Mouse (Mus musculus): ENCODE results near the gene Pomgnt1.
A peak's percentile ranks its signal among the peaks of the same experiment; 100 is the strongest.

Gene Pomgnt1

DNA sequence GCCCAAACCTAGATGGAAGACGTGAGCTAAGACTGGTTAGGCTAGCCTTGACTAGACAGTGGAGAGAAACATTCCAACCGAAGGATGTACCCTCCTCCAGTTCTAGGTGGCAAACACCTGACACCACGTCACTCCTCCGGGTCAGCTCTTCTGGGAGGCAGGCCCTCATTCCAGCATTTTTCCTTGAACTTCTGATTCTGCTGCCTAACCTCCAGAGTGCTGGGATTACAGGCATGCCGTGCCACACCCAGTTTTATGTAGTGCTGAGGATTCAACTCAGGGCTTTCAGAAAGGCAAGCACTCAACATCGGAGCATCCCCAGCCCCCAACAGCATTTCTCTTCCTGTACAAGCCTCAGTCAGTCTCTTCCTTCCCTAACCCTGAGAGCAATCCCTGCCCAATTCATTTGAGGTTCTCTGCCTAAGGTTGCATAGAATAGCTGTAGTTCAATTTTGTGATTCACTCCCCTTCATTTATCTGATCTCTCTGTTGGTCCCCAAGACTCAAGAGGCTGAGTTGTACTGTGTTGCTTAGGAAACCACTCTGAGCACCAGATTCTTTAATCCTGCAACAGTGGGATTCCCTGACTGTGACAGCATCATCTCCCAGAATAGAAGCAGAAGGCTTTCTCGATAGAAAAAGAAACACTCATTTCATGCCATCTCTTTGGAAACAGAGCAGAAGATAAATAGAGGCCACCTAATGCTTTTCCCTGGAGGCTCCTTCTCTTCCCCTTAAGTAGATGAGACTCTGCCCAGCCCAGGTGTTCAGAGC, 17.3 kb downstream of the Pomgnt1 start:
- DNase-seq (ENCODE audit: low spot score): no peak

GRCm38 (mm10) chr4:116141736-116142135, 18.1 kb downstream of the Pomgnt1 start:
- no peak for DNase-seq (ENCODE audit: low spot score)

DNA sequence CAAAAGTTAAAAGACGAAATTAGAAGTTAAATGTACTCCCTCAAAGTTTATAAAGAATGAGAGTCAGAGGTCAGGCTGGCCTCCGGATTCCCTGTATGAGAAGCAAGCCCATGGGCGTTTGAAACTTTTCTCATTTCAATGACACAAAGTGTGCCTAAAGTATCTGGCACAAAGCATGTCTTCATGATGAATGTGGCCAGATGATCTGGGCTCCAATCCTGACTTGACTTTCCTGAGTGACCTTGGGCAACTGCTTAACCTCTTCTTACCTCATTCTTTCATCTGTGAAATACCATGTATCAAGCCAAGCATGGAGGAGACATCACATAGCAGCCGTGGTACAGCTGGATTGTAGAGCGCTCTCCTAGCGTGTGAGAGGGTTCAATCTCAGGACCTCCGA, 18.6 kb downstream of the Pomgnt1 start:
- no peak for DNase-seq (ENCODE audit: low spot score)

DNA sequence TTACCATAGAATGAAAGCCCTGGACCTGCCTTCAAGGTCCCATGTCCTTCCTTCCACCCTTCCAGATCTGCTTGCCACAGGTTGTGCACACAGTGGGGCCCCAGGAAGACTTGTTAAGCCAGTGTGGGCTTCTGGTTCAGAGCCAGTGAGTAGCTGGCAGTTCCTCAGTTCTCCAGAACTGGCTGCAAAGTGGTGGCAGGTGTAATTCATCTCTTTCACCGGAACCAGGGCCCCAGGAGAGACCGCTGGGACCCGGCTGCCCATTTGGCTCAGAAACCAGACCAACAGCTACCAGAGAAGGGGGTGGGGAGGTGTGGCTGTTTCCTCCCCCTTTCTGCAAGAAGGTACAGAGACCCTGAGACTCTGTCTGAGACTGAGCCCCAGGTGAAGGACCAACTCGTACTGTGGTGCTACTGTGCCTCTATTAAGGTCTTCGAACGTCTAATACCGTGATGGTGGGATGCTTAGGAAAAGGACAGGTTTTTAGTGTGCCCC, 19.7 kb downstream of the Pomgnt1 start:
- no peak for DNase-seq (ENCODE audit: low spot score)

GRCm38 (mm10) chr4:116143891-116144717, 20.5 kb downstream of the Pomgnt1 start:
- DNase-seq (ENCODE audit: low spot score): no peak

- no peak for DNase-seq (ENCODE audit: low spot score)
Observed at GRCm38 (mm10) chr4:116149812-116150155, 26.1 kb downstream of the Pomgnt1 start.

DNA sequence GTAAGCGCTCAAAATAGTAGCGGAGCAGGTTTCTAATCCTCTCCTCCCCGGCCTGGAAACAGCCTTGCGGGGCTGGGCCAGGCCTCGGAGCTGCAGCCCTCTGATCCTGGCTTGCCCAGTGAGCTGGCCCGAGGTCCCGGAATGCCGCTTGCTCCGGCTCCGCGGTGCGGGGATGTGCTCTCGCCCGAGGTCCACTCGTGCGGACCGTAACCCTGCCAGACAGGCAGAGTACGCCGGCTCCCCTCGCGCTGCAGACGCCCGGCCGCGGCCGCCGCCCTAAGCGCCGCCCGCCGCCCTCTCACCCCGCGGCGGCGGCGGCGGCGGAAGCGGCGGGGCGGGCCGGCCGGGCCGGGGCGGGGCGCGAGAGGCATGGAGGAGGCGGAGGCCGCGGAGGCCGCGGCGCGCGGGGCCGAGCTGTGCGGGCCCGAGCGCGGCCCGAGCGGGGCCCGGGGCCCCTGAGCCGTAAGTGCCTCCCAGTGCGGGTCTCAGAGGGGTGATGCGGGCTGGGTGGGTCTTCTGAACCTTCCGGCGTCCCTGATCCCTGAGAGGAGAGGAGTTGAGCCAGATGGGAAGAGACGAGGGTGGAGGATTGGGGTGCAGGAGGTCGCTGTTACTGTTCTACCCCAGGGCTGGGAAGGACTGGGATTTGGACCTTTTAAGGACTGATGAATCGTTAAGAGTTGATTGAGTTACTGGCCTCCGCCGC, 26.7 kb downstream of the Pomgnt1 start:
- peak; percentile 56 for DNase-seq (ENCODE audit: low spot score)

GRCm38 (mm10) chr4:116150862-116151221, 27.2 kb downstream of the Pomgnt1 start:
- no peak for DNase-seq (ENCODE audit: low spot score)

DNA sequence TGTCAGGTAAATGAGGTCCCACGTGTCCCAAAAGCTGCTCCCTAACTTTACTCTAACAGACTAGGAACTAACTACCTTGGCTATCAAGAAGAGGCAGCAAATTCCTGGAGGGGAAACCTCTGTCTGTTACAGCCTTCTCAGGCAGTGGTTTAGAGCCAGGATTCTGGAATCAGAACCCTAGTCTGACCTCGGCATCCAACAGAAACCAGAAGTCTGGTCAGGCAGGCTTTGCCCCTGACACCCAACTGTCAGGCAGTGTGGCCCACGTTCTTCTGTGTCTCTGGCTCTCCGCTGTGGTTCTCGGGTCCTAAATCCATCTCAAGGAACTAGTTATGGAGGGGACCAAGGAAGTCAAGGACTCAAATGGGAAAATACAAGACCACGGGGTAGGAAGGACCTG, 27.6 kb downstream of the Pomgnt1 start, which contains the start of gene Lurap1:
TSS of gene Lurap1 (minus strand) at position 101 of the 400 bp plus-strand sequence.
- DNase-seq (ENCODE audit: low spot score): no peak

- no peak for DNase-seq (ENCODE audit: low spot score)
Observed at GRCm38 (mm10) chr4:116152702-116153101, 29.1 kb downstream of the Pomgnt1 start.

DNA sequence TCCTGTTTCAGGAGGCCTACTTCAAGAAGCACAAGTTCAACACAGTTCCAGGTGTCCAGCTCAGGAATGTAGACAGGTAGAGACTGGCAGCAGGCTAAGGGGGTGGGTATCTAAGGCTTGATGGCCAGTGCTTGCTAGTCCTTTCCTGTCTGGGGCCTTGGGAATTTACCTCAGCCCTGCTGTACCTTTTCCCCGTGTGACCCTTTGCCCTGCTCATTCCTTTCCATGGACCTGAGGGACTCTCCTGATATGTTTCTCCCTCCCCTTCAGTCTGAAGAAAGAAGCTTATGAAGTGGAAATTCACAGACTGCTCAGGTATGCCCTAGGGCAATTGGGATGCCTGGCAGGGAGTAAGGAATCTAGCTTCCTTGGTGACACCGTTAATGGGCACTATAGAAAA, 34.2 kb downstream of the Pomgnt1 start:
- DNase-seq (ENCODE audit: low spot score): no peak

GRCm38 (mm10) chr4:116159912-116160311, 36.3 kb downstream of the Pomgnt1 start:
- DNase-seq (ENCODE audit: low spot score): peak; percentile 35

DNA sequence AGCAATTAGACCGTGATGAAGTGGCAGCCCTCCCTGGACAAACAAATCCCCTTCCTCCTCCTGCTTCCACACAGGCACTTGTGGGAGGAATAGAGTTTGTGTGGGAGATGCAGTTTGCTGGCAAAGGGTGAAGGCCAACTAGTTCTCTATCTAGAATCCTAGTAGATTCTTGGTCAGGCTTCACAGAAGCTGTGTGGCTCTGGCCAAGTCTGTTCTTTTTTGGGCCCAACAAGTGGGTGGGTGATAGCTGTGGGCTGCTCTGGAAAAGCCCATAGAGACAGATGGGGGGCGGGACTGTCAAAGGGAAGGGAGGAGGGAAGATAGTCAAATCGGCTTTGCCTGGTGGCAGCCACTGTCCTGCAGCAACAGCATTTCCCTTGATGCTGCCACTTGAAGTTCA, 37.1 kb downstream of the Pomgnt1 start:
- DNase-seq (ENCODE audit: low spot score): no peak

- DNase-seq (ENCODE audit: low spot score): no peak
Observed at GRCm38 (mm10) chr4:116162142-116162541, 38.5 kb downstream of the Pomgnt1 start.

DNA sequence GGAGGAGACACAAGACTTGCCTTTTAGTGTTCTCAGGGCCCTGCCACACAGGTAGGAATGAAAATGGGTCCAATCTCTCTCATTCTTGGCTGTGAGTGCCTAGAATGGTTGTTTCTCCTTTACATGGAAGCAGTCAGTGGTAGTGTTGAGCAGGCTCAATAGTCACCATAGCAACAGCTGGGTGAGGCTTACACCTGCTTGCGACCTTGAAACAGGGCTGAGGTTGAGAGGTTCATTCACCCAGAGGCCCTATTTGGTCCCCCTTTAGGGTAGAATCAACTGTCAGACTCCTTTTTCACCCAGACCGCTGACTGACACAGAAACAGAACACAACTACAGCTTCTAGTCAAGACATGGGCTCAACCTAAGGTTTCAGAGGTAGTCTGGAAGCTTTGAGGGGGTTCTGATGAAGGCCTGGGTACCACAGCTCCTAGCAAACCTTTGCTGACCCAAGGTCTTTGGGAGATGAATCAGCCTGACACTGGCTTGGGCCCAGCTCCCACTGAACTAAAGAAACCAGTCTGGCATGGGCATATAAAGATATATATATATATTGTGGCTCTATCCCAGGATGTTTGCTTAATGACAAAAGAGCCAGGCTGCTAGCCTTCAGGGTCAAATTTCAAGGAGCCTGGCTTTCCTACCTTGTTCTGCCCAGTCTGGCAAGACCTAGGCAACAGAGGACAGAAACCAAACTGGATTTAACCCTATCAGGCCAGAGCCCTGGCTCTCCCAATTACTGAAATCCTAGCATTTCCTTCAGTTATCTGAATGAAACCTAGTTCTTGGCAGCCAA, 41.3 kb downstream of the Pomgnt1 start:
- DNase-seq (ENCODE audit: low spot score): no peak

DNA sequence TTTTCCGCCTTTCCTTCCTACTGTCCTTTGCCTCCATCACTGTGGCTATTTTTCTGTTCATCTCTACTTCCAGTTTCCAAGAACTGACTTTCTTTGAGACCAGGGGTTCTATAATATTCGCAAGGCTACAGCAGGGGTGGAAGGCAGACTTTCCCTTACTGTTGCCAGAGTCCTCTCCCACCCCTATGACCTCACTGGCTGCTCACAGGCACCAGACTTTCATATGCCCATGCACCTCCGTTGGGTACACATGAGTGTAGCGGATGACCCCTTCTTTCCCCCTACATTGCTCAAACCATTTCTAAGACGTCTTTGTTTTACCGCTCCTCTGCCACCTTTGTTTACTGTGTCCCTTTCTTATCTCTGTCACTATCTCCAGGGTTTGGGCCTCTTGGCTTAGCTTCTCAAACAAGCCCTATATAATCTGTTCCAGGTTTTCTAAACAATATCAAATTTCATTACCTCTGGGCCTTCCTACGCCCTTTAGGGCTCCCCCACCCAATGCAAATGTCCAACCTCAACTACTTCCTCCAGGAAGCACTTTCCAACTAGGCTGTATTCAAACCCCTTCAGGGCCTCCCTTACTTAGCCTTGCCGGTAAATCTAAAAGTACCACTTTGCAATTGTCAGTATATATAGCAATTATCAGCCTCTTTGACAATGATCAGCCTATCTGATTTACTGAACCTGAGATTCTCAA, 42.2 kb downstream of the Pomgnt1 start:
- DNase-seq (ENCODE audit: low spot score): no peak

DNA sequence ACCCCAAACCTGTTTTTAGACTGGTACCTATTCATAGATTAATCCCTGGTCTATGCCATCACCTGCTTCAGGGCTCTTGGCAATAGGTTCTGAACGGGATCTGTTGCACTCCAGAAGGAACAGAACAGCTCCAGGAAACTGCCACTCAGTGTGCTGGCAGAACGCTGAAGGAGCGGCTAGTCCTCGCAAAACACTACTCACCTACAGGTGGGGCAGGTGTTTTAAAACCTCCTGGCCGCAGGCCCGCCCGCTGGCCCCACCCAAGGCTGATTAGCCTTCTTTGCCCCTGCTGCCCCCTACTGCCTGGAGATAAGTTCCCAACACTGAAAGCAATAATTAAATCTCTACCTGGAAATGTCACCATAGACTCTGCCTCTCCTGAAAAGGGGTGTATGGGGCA, 43.8 kb downstream of the Pomgnt1 start, which contains the start of gene Tspan1:
TSS of gene Tspan1 (minus strand) at position 198 of the 400 bp plus-strand sequence.
- DNase-seq (ENCODE audit: low spot score): no peak

DNA sequence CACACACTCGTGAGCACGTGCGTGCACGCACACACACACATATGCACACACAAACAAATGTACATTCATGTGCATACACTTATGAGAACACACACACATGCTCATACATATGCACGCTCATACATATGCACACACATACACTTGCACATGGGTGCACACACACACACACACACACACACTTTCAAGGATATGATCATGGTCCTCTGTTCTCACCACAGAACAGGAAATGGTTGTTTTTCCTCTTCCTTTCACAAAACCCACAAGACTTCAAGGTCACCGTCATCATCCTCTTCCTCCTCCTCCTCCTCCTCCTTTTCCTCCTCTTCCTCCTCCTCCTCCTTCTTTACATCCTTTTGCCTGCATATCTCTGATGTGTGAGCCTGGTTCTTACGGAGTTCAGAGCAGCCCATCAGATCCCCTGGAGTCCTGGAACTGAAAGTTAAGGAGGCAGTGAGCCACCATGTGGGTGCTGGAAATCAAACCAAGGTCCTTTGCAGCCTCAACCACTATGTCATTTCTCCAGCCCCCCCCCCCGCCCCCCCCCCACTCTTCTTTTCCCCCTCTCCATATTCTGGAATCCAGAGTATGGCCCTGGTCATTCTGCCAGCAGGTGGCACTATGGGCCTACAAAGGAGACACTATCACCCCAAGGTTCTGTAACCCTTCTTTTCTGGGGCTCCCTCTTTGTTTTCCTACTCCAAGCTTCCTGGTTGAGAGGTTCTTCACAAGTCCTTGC, 45.1 kb downstream of the Pomgnt1 start:
- DNase-seq (ENCODE audit: low spot score): peak; percentile 65

DNA sequence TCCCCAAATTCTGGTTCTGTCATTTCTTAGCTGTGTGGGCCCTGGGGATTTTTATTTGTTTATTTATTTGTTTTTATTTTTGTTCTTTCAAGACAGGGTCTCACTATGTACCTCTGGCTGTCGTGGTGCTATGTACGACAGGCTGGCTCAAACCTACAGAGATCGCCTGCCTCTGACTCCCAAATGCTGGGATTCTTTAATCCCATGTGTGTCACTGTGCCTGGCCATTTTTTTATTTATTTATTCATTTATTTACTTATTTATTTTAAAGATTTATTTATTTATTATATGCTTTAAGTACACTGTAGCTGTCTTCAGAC, 45.7 kb downstream of the Pomgnt1 start:
- DNase-seq (ENCODE audit: low spot score): no peak

DNA sequence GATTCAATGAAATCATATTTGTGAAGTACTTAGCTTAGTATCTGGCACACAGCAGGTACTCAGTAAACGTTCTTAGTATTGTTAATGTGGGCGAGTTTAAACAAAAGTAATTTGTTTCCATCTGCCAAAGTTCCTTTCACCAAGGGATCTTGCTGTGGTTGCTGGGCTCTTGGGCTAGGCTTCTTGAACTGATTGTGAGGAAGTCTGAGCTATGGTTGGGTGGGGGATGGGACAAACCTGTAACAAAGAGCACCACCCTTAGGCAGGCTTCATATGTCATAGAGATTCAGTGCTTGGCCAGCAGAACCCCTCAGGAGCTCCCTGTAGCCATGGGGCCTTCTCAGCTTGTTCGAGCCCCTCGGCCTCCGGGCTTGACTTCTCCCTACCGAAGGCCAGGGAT, 49.4 kb downstream of the Pomgnt1 start, which contains the start of the genes 1700042G07Rik and Gm49337:
TSS of gene 1700042G07Rik (plus strand) at position 301 of the 400 bp plus-strand sequence.
TSS of gene Gm49337 (plus strand) at position 313 of the 400 bp plus-strand sequence.
- no peak for DNase-seq (ENCODE audit: low spot score)

Data from adipocyte (in vitro differentiated cells).